Mouse (Mus musculus): ENCODE measurements around the gene Prkca. TPM values are rescaled to one million over a fixed set of nuclear protein-coding genes. Genes with fewer than 3 reads are reported as not detected.

The Prkca gene
- polyA plus RNA-seq, 1 experiment from 2014 or later: 11.2 TPM

Small RNAs within 50 kb of the gene (microRNA-seq; reads per million reads assigned to microRNA genes)
- not detected for gene Mir7223 (ENCODE audit: borderline number of aligned reads)

Other genes with a start within 250 kb of the Prkca start
- 0.12 and 0.57 TPM in 2 replicates for gene Apoh, start 574 bp downstream of the Prkca start, polyA plus RNA-seq (2015; fragmentation: Nextera tagmentation; extraction: Ambion mirVana)
- gene Cep112, start 81.3 kb upstream of the Prkca start, polyA plus RNA-seq (2015; fragmentation: Nextera tagmentation; extraction: Ambion mirVana): 1.4 and 1.9 TPM in 2 replicates

All from thymus, postnatal 0 days (tissue).